Mouse (Mus musculus) frontal cortex, adult (tissue): Measurements from ENCODE around the gene Pou4f2.

Experiments used
- ATAC-seq: cut with Nextera tagmentation; 2 replicates; pipeline ENCODE4 v1.9.2; 2017; ENCODE audit warnings: mild to moderate bottlenecking, moderate library complexity, mixed read lengths; ENCODE audit not compliant: low TSS enrichment

Pou4f2 gene

GRCm38 (mm10) chr8:78419272-78419671 lies 17.2 kb downstream of the Pou4f2 start:
- ATAC-seq, result no peak

- no peak for ATAC-seq
Measured at GRCm38 (mm10) chr8:78390756-78391155, 45.7 kb downstream of the Pou4f2 start.
